Mouse (Mus musculus) testis, adult 2 months (tissue): ENCODE results near the gene Cpm.

Source experiments
- CTCF ChIP-seq: fragments of 200-500 bp; IDR thresholded peaks from 2 replicates; pipeline ENCODE4 v1.5.1; 2012; ENCODE audit warnings: low read depth, mild to moderate bottlenecking, inconsistent platforms, low read length, moderate library complexity; ENCODE audit not compliant: control insufficient read depth, insufficient read depth, insufficient replicate concordance
- POLR2A ChIP-seq: fragments of 200-500 bp; IDR thresholded peaks from 2 replicates; pipeline ENCODE4 v1.6.1; 2012; ENCODE audit warnings: low read depth, mild to moderate bottlenecking, inconsistent platforms, low read length, moderate library complexity; ENCODE audit not compliant: control insufficient read depth

GRCm38 (mm10) chr10:117670092-117670491 lies 40.8 kb downstream of the Cpm start:
- TF ChIP-seq CTCF (no peak), POLR2A (no peak)
